Mouse (Mus musculus) activated CD4-positive, CD25-positive, alpha-beta regulatory T cell, adult 4 months (primary cell): ENCODE measurements around the gene Cmya5. TPM values are rescaled to one million over a fixed set of nuclear protein-coding genes. Genes with fewer than 3 reads are reported as not detected.
"Not testable (repeated sequence)": the region's sequence is repeated elsewhere in the genome, so short reads cannot be mapped to it uniquely, and the experiment has no call there.

Experiments
- ATAC-seq: one replicate; pipeline ENCODE4 v1.8.0; 2017
- polyA plus RNA-seq, 2 experiments: library from polyadenylated mRNA; unstranded; fragments of 100-300 nt; shearing (Covaris generic); gene quantifications; one replicate each; pipeline ENCODE4 v1.2.1; 2017

Gene Cmya5
- polyA plus RNA-seq = under 1 TPM; 0.38 to 0.59 TPM

- ATAC-seq = peak; percentile 62
These were observed at the start of gene Cmya5 for GRCm38 (mm10) chr13:93144336-93145167. Gene Cmya5, minus strand, starts transcription at chr13:93144724.

- no peak for ATAC-seq
These were observed 48.1 kb upstream of the Cmya5 start for GRCm38 (mm10) chr13:93192646-93193026.

- peak; percentile 96 for ATAC-seq
These were observed 47.5 kb upstream of the Cmya5 start, which contains the start of gene Tent2 for GRCm38 (mm10) chr13:93191831-93192645. Gene Tent2, minus strand, starts transcription at chr13:93192385.

- ATAC-seq = no peak
These were observed 44.9 kb upstream of the Cmya5 start for GRCm38 (mm10) chr13:93189416-93189815.

GRCm38 (mm10) chr13:93188738-93189137, 44.2 kb upstream of the Cmya5 start:
- no peak for ATAC-seq

- not testable (repeated sequence) for ATAC-seq
These were observed 43.3 kb upstream of the Cmya5 start for GRCm38 (mm10) chr13:93187792-93188191.

- no peak for ATAC-seq
These were observed 35.8 kb upstream of the Cmya5 start for GRCm38 (mm10) chr13:93180351-93180750.

GRCm38 (mm10) chr13:93179522-93179921, 35.0 kb upstream of the Cmya5 start:
- no peak for ATAC-seq

- peak; percentile 28 for ATAC-seq
These were observed 33.0 kb upstream of the Cmya5 start for GRCm38 (mm10) chr13:93177571-93177970.

GRCm38 (mm10) chr13:93163303-93163702, 18.8 kb upstream of the Cmya5 start:
- ATAC-seq = no peak

- ATAC-seq = no peak
These were observed 17.9 kb upstream of the Cmya5 start for GRCm38 (mm10) chr13:93162456-93162855.

- ATAC-seq = no peak
These were observed 13.7 kb upstream of the Cmya5 start for GRCm38 (mm10) chr13:93158261-93158660.

GRCm38 (mm10) chr13:93153280-93153679, 8.8 kb upstream of the Cmya5 start:
- ATAC-seq = peak; percentile 88

GRCm38 (mm10) chr13:93143819-93144283, 673 bp downstream of the Cmya5 start:
- no peak for ATAC-seq

GRCm38 (mm10) chr13:93141184-93141583, 3.3 kb downstream of the Cmya5 start:
- ATAC-seq = no peak

GRCm38 (mm10) chr13:93138059-93138458, 6.5 kb downstream of the Cmya5 start:
- no peak for ATAC-seq

GRCm38 (mm10) chr13:93137098-93137497, 7.4 kb downstream of the Cmya5 start:
- ATAC-seq = no peak

- ATAC-seq = no peak
These were observed 8.3 kb downstream of the Cmya5 start for GRCm38 (mm10) chr13:93136251-93136650.

GRCm38 (mm10) chr13:93135501-93135900, 9.0 kb downstream of the Cmya5 start:
- no peak for ATAC-seq

- no peak for ATAC-seq
These were observed 13.8 kb downstream of the Cmya5 start for GRCm38 (mm10) chr13:93130674-93131073.

- ATAC-seq = no peak
These were observed 15.6 kb downstream of the Cmya5 start for GRCm38 (mm10) chr13:93128961-93129360.

- ATAC-seq = no peak
These were observed 16.2 kb downstream of the Cmya5 start for GRCm38 (mm10) chr13:93128111-93128860.

- ATAC-seq = no peak
These were observed 22.2 kb downstream of the Cmya5 start for GRCm38 (mm10) chr13:93122321-93122720.
